Mouse (Mus musculus): ENCODE data around the gene Ttc28.

GRCm38 (mm10) chr5:111181204-111181912 is 301.8 kb downstream of the Ttc28 start:
- TF ChIP-seq POLR2A (IDR thresholded peaks at IDR 0.05; ENCODE audit: low read depth, low read length) (no peak), CHD2 (IDR thresholded peaks at IDR 0.05; ENCODE audit: low read length) (no peak), CTCF (conservative IDR thresholded peaks at IDR 0.05 in 1 of 2, IDR thresholded peaks at IDR 0.05 in 1 of 2; ENCODE audit: low read depth in 2 of 2, low read length in 2 of 2) (no peak), EP300 (IDR thresholded peaks at IDR 0.05; ENCODE audit: low read length) (no peak), HCFC1 (IDR thresholded peaks at IDR 0.05; ENCODE audit: low read depth, low read length) (no peak), ZNF384 (IDR thresholded peaks at IDR 0.05; ENCODE audit: low read depth, low read length) (no peak), BHLHE40 (IDR thresholded peaks at IDR 0.05; ENCODE audit: low read depth, low read length) (no peak), E2F4 (IDR thresholded peaks at IDR 0.05; ENCODE audit: insufficient replicate concordance, low read depth, low read length) (no peak)

Data from CH12.LX (cell line).